Mouse (Mus musculus) bone marrow, adult 2 months (tissue): ENCODE data around the gene Olfr38. TPM values are rescaled to one million over a fixed set of nuclear protein-coding genes. Genes with fewer than 3 reads are reported as not detected.

Source experiments
- H3K27ac ChIP-seq: fragments of 200-500 bp; 2 replicates; pipeline ENCODE4 v1.5.1; 2012; ENCODE audit warnings: low read depth, mild to moderate bottlenecking, control low read depth, inconsistent platforms, low read length; ENCODE audit not compliant: control insufficient read depth, poor library complexity, insufficient read depth
- H3K4me1 ChIP-seq: fragments of 200-500 bp; 2 replicates; pipeline ENCODE4 v1.6.1; 2011; ENCODE audit warnings: low read length; ENCODE audit not compliant: control insufficient read depth, insufficient read depth
- H3K4me3 ChIP-seq: fragments of 200-500 bp; replicated peaks from 2 replicates; pipeline ENCODE3; 2011; ENCODE audit warnings: mild to moderate bottlenecking, low read depth, low read length, control low read depth; ENCODE audit not compliant: control insufficient read depth
- CTCF ChIP-seq: fragments of 200-500 bp; IDR thresholded peaks from 2 replicates; pipeline ENCODE4 v1.5.1; 2011; ENCODE audit warnings: low read length, control low read depth; ENCODE audit not compliant: control insufficient read depth, insufficient read depth
- POLR2A ChIP-seq: fragments of 200-500 bp; IDR thresholded peaks from 2 replicates; pipeline ENCODE4 v1.6.1; 2011; ENCODE audit warnings: low read depth, mild to moderate bottlenecking, control low read depth, low read length, borderline replicate concordance; ENCODE audit not compliant: control insufficient read depth
- WGBS: fragments of 180-500 bp; shearing (Covaris S2); methylation state at CpG from one replicate; pipeline ENCODE4 v1.1.7; 2018; 5-methylcytosine and 5-hydroxymethylcytosine counted together
- polyA plus RNA-seq: library from polyadenylated mRNA; stranded (reverse); fragments of >200 nt; gene quantifications from 2 replicates; pipeline ENCODE4 v1.2.4, GENCODE M21; 2011; ENCODE audit warnings: low replicate concordance; ENCODE audit not compliant: missing spikeins, insufficient read depth, insufficient read length

Olfr38 gene
- not detected in 2 replicates for polyA plus RNA-seq

DNA sequence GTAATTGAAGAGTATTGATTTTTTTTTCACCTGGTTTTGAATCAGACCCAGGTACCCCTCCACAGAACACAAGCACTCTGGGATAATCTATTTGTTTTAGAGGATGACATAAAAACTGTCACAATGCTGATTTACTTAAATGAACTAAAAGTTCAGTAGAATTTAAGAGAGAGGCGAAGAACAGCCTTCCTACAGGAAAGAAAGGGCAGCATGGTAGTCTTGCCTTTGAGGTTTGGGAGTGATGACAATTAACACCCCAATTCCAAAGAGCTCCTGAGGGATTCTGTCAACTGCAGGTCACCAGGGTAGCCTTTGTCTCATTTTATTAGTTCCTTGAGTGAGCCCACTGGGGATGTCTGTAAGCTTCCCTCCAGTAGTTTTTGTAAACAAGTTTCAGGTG lies at the start of gene Olfr38:
Gene Olfr38, plus strand, starts transcription at position 301 of the 400 bp plus-strand sequence.
- no peak within 1 kb of the TSS for H3K27ac ChIP-seq
- TF ChIP-seq CTCF (no peak), POLR2A (no peak)
- WGBS, result 64% methylated on average over 1 of the region's 1 CpGs

DNA sequence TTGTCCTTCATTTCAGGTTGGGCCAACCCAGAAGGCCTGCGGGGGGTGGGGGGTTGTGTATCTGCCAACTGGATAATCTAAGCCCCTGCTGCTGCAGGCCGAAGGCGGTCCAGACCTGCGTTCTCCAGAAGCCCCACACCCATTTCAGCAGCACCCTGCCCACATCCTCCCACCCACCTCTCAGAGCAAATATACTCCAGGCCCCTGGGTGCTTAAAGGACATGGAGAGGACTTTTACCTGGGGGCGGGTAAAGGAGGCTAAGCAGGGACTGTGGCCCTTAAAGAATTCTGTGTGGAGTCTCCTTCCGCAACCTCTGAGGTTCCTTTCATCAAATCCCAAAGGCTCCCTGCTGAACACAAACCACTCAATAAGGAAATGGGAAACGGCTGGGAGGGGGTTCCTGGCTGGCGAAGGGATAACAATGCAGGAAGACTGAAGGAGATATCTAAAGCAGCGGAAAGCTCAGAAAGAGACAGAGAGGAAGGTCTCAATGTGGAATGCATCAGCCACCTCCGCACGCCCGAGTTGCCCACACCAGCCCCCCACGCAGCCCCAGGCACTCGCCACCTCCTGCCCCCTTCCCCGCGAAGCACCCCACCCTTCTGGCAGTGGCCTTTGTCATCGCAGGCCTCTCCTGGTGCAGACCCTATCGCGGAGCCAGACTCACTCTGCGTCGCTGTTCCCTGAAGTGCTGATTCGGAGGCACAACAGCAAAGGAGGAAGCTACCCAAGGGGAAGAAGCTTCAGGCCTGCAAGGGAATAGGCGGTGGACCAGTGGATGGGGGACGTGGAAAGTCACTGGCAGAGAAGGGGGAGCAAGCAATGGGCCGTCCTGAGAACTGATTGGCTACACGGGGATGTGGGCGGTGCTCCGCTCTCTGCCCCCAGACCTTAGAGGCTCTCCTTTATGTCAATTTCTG lies 46.7 kb upstream of the Olfr38 start, which contains the start of gene Tcaf1:
Gene Tcaf1, minus strand, starts transcription at position 798 of the 921 bp plus-strand sequence.
- Histone ChIP-seq H3K4me1 (no peaks in the 10 kb centered on the region), H3K4me3 (peak within 1 kb of the TSS; percentile 22), H3K27ac (no peak within 1 kb of the TSS; the same call in 1 of the 2 replicates)
- TF ChIP-seq CTCF (no peak), POLR2A (no peak)
- 28% methylated on average over 28 of the region's 28 CpGs for WGBS

More for the DNA sequence above, at the start of gene Olfr38:
- Histone ChIP-seq H3K4me3 (no peak within 1 kb of the TSS), H3K4me1 (no peaks in the 10 kb centered on the region)

DNA sequence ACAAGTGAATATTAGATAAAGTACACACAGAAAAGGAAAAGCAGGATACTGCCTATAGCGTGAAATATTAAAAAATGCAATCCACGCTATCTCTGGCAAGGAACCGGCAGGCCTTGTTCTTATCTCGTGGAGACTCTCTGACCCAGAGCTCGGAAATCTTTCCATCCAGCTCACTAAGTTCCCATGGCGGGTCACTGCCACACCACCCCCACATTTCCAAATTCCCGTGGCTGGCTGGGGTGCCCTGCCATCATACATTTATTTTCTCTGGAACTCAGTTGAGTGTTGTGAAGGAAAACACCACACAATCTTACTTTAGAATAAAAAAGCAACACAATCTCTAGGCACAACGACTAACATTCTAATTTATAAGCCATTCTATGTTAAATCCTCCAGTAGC lies 41.5 kb upstream of the Olfr38 start:
- no peak for TF ChIP-seq POLR2A
- Histone ChIP-seq H3K27ac (no peak overlapping the region), H3K4me3 (no peak overlapping the region), H3K4me1 (no peaks in the 10 kb centered on the region)
- WGBS, result 71% methylated on average over 8 of the region's 8 CpGs

DNA sequence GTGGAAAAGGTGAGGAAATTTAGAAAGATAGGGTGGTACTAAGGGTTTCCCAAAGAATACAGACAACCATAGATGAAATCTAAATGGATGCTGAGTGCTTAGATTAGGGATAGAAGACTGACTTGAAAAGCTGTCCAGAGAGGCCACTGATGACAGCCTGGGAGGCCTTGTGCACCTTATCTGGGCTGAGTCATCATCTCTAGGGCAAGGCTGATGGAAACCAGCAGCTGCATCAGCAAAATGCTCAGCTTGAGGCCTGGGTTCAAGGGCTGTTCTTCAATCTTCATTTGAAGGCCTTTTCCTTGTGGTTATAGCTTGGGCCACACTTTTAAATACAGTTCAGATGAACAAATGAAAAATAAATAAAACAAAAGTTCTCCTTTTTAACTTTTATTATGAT lies 38.2 kb upstream of the Olfr38 start:
- no peak overlapping the region for H3K27ac ChIP-seq
- TF ChIP-seq POLR2A, result no peak
- TF ChIP-seq CTCF, result no peak
- no peak overlapping the region for H3K4me3 ChIP-seq
- no peaks in the 10 kb centered on the region for H3K4me1 ChIP-seq

DNA sequence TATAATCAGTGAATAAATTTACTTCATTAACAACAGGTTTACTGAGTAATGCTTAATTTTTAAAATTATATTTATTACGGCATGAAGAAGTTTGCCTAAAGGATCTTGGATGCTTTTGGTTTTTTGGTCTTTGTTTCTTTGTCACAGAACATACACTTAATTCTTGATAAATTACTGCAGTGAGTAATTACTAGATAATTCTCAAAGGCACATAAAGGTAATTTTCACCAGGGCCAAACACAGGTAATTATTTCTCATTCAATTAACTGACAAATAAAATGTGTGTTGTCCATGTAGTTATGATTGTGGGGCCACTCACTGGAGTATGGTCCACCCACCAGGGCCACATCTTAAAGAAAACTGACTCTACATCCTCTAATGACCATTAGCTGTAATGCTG lies 17.1 kb upstream of the Olfr38 start, which contains the start of gene Olfr453:
Gene Olfr453, plus strand, starts transcription at position 301 of the 400 bp plus-strand sequence.
- Histone ChIP-seq H3K27ac (no peak within 1 kb of the TSS), H3K4me1 (no peaks in the 10 kb centered on the region), H3K4me3 (no peak within 1 kb of the TSS)
- WGBS, result 83% methylated on average over 1 of the region's 1 CpGs
- TF ChIP-seq POLR2A, result no peak
- TF ChIP-seq CTCF, result no peak

DNA sequence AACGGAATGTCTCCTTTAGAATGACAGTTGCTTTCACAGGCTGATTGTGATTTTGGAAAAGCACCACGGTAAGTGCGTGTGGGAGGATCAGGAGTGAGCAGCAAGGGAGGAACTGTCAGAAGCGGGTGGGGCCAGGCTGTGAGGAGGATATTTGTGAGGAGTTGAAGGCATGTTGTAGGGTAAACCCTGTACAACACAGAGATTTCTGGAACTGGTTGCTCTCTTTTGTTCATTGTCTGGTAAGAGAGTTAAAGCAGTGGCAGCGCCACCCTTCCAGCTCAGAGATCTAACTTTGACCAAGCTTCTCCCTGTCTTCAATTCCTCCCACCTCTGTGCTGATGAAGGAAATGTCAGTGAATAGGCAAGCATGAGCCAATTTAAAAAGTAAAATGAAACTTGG lies 13.9 kb upstream of the Olfr38 start:
- Histone ChIP-seq H3K27ac (no peak overlapping the region), H3K4me1 (no peaks in the 10 kb centered on the region), H3K4me3 (no peak overlapping the region)
- 68% methylated on average over 5 of the region's 5 CpGs for WGBS
- TF ChIP-seq POLR2A, result no peak
- no peak for TF ChIP-seq CTCF

DNA sequence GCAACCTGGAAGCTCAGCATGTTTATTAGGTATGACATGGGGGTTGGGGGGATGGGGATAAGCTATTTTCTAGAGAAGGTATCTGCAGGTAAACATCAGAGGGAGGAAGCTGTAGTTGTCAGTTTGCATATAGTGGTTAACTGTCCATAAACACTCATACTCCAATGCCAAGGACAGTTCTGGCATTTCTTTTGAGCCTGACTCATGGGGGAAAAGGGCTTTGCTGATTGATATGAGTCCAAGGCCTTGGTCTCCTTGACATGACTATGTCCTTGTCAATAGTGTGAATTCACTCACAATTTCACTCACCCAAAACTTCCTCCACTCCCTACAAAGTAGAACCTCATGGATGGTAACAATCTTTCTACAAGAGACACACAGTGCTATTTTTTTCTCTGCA lies 8.4 kb upstream of the Olfr38 start:
- TF ChIP-seq CTCF, result no peak
- no peak for TF ChIP-seq POLR2A
- no peaks in the 10 kb centered on the region for H3K4me1 ChIP-seq
- H3K4me3 ChIP-seq, result no peak overlapping the region
- H3K27ac ChIP-seq, result no peak overlapping the region

DNA sequence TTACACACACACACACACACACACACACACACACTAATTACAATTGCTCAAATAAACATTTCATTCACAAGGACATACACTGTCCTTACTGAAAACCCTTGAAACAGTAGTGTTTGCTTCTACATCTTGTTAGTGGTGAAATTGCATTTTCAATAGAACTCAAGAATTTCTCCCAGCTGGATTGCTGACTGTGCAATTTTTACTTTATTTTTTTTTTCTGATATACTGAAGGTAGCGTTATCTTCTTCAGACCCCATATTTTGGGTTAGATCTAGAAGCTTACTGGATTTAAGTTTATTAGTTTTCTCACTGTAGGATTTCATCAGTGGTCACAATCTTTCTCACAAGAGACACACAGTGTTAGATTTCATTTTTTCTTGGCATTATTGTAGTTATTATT lies 20.9 kb downstream of the Olfr38 start:
- Histone ChIP-seq H3K4me3 (no peak overlapping the region), H3K4me1 (no peaks in the 10 kb centered on the region), H3K27ac (no peak overlapping the region)
- WGBS, result 78% methylated on average over 1 of the region's 1 CpGs
- no peak for TF ChIP-seq CTCF
- TF ChIP-seq POLR2A, result no peak
